In genomic region chr17:7221310-7221709, GRCm38 (mm10) we compare ENCODE assay signal across 1 mouse cellular context.
A peak's percentile ranks its signal among the peaks of the same experiment; 100 is the strongest.
TF ChIP-seq lines count a peak whose summit lies in the region.

No protein-coding gene starts in this region.

TF ChIP-seq in MEL, 35 proteins besides CTCF, POLR2A, EP300 and RAD21 (continued from another document):
- TF ChIP-seq RCOR1 (IDR thresholded peaks at IDR 0.05; ENCODE audit: low read depth, low read length) (peak; percentile 71), MAFK (IDR thresholded peaks at IDR 0.05; ENCODE audit: borderline replicate concordance, low read depth, low read length) (no peak), MYB (IDR thresholded peaks at IDR 0.05; ENCODE audit: low read depth, low read length) (no peak), POLR2AphosphoS2 (IDR thresholded peaks at IDR 0.05; ENCODE audit: low read length) (no peak), TCF12 (IDR thresholded peaks at IDR 0.05; ENCODE audit: low read depth, low read length) (no peak), CHD1 (IDR thresholded peaks at IDR 0.05; ENCODE audit: low read depth, low read length) (no peak), ELF1 (IDR thresholded peaks at IDR 0.05; ENCODE audit: low read depth, low read length) (no peak), MYC (IDR thresholded peaks at IDR 0.05; ENCODE audit: low read depth, low read length) (no peak), TAL1 (IDR thresholded peaks at IDR 0.05; ENCODE audit: low read length) (no peak), BHLHE40 (IDR thresholded peaks at IDR 0.05; ENCODE audit: borderline replicate concordance, low read depth, low read length) (no peak), MEF2A (IDR thresholded peaks at IDR 0.05; ENCODE audit: extremely low read depth, insufficient replicate concordance, low read depth, low read length, poor library complexity, severe bottlenecking) (no peak), GATA1 (IDR thresholded peaks at IDR 0.05; ENCODE audit: low read depth, low read length) (peak; percentile 61)
